Mouse (Mus musculus) kidney, adult 2 months (tissue): Measurements from ENCODE around the gene Serpinb6b.

Experiments
- CTCF ChIP-seq: fragments of 200-500 bp; conservative IDR thresholded peaks from 2 replicates; pipeline ENCODE4 v1.5.1; 2011; ENCODE audit warnings: low read depth, mild to moderate bottlenecking, control low read depth, low read length, moderate library complexity, mixed read lengths; ENCODE audit not compliant: insufficient read depth, insufficient read length
- POLR2A ChIP-seq: fragments of 200-500 bp; IDR thresholded peaks from one replicate; pipeline ENCODE4 v1.6.1; 2011; ENCODE audit warnings: low read depth, low read length, control low read depth

GRCm38 (mm10) chr13:33003523-33004413, 38.8 kb downstream of the Serpinb6b start:
- TF ChIP-seq POLR2A (no peak), CTCF (no peak)
